Mouse (Mus musculus) stomach, embryonic 16.5 days (tissue): Measurements from ENCODE around the gene Itm2c. TPM values are rescaled to one million over a fixed set of nuclear protein-coding genes. Genes with fewer than 3 reads are reported as not detected.

Source experiments
- ATAC-seq: fragments of 200-750 bp; cut with Nextera tagmentation; 2 replicates; pipeline ENCODE4 v1.8.0; 2017; ENCODE audit warnings: moderate number of reproducible peaks, moderate TSS enrichment; ENCODE audit not compliant: insufficient read depth, low FRiP score
- H3K27ac ChIP-seq: fragments of 300-500 bp; sonication (generic); 2 replicates; pipeline ENCODE4 v1.5.1; 2014; ENCODE audit warnings: low read length
- H3K27me3 ChIP-seq: fragments of 300-500 bp; sonication (generic); 2 replicates; pipeline ENCODE4 v1.6.1; 2014; ENCODE audit warnings: low read length, control low read depth, mixed read lengths; ENCODE audit not compliant: control insufficient read depth, insufficient read depth
- H3K36me3 ChIP-seq: fragments of 300-500 bp; sonication (generic); 2 replicates; pipeline ENCODE4 v1.6.1; 2014; ENCODE audit warnings: low read length; ENCODE audit not compliant: control insufficient read depth, insufficient read depth
- H3K4me1 ChIP-seq: fragments of 300-500 bp; sonication (generic); 2 replicates; pipeline ENCODE4 v1.6.1; 2014; ENCODE audit warnings: low read length, control low read depth, mixed read lengths; ENCODE audit not compliant: control insufficient read depth, insufficient read depth
- H3K4me2 ChIP-seq: fragments of 300-500 bp; sonication (generic); 2 replicates; pipeline ENCODE4 v1.6.1; 2014; ENCODE audit warnings: low read depth, low read length, mixed read lengths
- H3K4me3 ChIP-seq: fragments of 300-500 bp; sonication (generic); replicated peaks from 2 replicates; pipeline ENCODE4 v1.5.1; 2014; ENCODE audit warnings: mild to moderate bottlenecking, low read length
- H3K9ac ChIP-seq: fragments of 300-500 bp; sonication (generic); 2 replicates; pipeline ENCODE4 v1.6.1; 2014; ENCODE audit warnings: low read length
- H3K9me3 ChIP-seq: fragments of 300-500 bp; sonication (generic); replicated peaks from 2 replicates; pipeline ENCODE4 v1.6.1; 2016; ENCODE audit warnings: low read length, control low read depth; ENCODE audit not compliant: control insufficient read depth
- WGBS: fragments of 180-500 bp; shearing (Covaris S2); extraction: QIAGEN DNeasy Blood & Tissue Kit; methylation state at CpG from one replicate; pipeline ENCODE4 v1.1.7; 2014; 5-methylcytosine and 5-hydroxymethylcytosine counted together
- polyA plus RNA-seq: library from polyadenylated mRNA; unstranded; fragments of >200 nt; fragmentation: Nextera tagmentation; extraction: Ambion mirVana; gene quantifications from 2 replicates; pipeline ENCODE4 v1.2.1, GENCODE M21; 2015

Itm2c gene
- polyA plus RNA-seq, 1 experiment from 2014 or later, result 175 TPM

GRCm38 (mm10) chr1:85906892-85907291, 12.8 kb downstream of the Itm2c start:
- H3K36me3 ChIP-seq, result peaks cover 19% of the 10 kb centered on the region
- no peak overlapping the region for H3K27ac ChIP-seq
- 84% methylated on average over 12 of the region's 12 CpGs for WGBS

GRCm38 (mm10) chr1:85908754-85909590, 14.9 kb downstream of the Itm2c start:
- peak overlapping the region; percentile 69; the same call in 1 of the 2 replicates for H3K27ac ChIP-seq
- peaks cover 18% of the 10 kb centered on the region for H3K4me1 ChIP-seq
- H3K4me2 ChIP-seq, result no peak overlapping the region
- H3K27me3 ChIP-seq, result no peaks in the 10 kb centered on the region
- peak; percentile 88 for ATAC-seq
- H3K4me3 ChIP-seq, result no peak overlapping the region
- WGBS, result 20% methylated on average over 13 of the region's 13 CpGs
- no peak overlapping the region for H3K9ac ChIP-seq
- H3K36me3 ChIP-seq, result peaks cover 14% of the 10 kb centered on the region
- H3K9me3 ChIP-seq, result no peaks in the 10 kb centered on the region

More at GRCm38 (mm10) chr1:85906892-85907291, 12.8 kb downstream of the Itm2c start:
- H3K4me2 ChIP-seq, result no peak overlapping the region
- no peaks in the 10 kb centered on the region for H3K27me3 ChIP-seq
- no peak for ATAC-seq
- no peak overlapping the region for H3K9ac ChIP-seq
- peaks cover 28% of the 10 kb centered on the region for H3K4me1 ChIP-seq
- no peaks in the 10 kb centered on the region for H3K9me3 ChIP-seq
- no peak overlapping the region for H3K4me3 ChIP-seq

GRCm38 (mm10) chr1:85913078-85913755, 19.1 kb downstream of the Itm2c start:
- H3K27me3 ChIP-seq, result no peaks in the 10 kb centered on the region
- WGBS, result 87% methylated on average over 7 of the region's 7 CpGs
- no peak overlapping the region for H3K4me2 ChIP-seq
- H3K4me3 ChIP-seq, result no peak overlapping the region
- H3K4me1 ChIP-seq, result peaks cover 12% of the 10 kb centered on the region
- no peak overlapping the region for H3K9ac ChIP-seq
- H3K27ac ChIP-seq, result no peak overlapping the region
- no peaks in the 10 kb centered on the region for H3K36me3 ChIP-seq
- no peaks in the 10 kb centered on the region for H3K9me3 ChIP-seq
- ATAC-seq, result no peak

- Histone ChIP-seq H3K9me3 (0 out of 2 replicates have a peak, but pooled peaks cover 5% of the 10 kb centered on the region), H3K27ac (no peak overlapping the region), H3K27me3 (no peaks in the 10 kb centered on the region), H3K4me3 (no peak overlapping the region), H3K4me2 (no peak overlapping the region), H3K4me1 (no peaks in the 10 kb centered on the region), H3K36me3 (no peaks in the 10 kb centered on the region), H3K9ac (no peak overlapping the region)
- no peak for ATAC-seq
Measured at GRCm38 (mm10) chr1:85915890-85916289, 21.8 kb downstream of the Itm2c start.

- ATAC-seq, result no peak
- 59% methylated on average over 4 of the region's 4 CpGs for WGBS
Measured at GRCm38 (mm10) chr1:85916830-85917450, 22.9 kb downstream of the Itm2c start.

GRCm38 (mm10) chr1:85919621-85920020, 25.5 kb downstream of the Itm2c start:
- Histone ChIP-seq H3K4me2 (no peak overlapping the region), H3K9me3 (0 out of 2 replicates have a peak, but pooled peaks cover 5% of the 10 kb centered on the region), H3K4me1 (no peaks in the 10 kb centered on the region), H3K27ac (no peak overlapping the region), H3K4me3 (no peak overlapping the region), H3K27me3 (no peaks in the 10 kb centered on the region), H3K9ac (no peak overlapping the region), H3K36me3 (no peaks in the 10 kb centered on the region)
- ATAC-seq, result no peak
- 78% methylated on average over 7 of the region's 7 CpGs for WGBS

More at GRCm38 (mm10) chr1:85916830-85917450, 22.9 kb downstream of the Itm2c start:
- Histone ChIP-seq H3K27me3 (no peaks in the 10 kb centered on the region), H3K36me3 (no peaks in the 10 kb centered on the region), H3K4me1 (no peaks in the 10 kb centered on the region), H3K9me3 (0 out of 2 replicates have a peak, but pooled peaks cover 5% of the 10 kb centered on the region), H3K4me2 (no peak overlapping the region), H3K4me3 (no peak overlapping the region), H3K27ac (no peak overlapping the region), H3K9ac (no peak overlapping the region)

- Histone ChIP-seq H3K4me3 (no peak overlapping the region), H3K4me2 (no peak overlapping the region), H3K36me3 (no peaks in the 10 kb centered on the region), H3K4me1 (no peaks in the 10 kb centered on the region), H3K27me3 (no peaks in the 10 kb centered on the region), H3K9ac (no peak overlapping the region), H3K9me3 (0 out of 2 replicates have a peak, but pooled peaks cover 5% of the 10 kb centered on the region), H3K27ac (no peak overlapping the region)
- ATAC-seq, result no peak
- 83% methylated on average over 7 of the region's 7 CpGs for WGBS
Measured at GRCm38 (mm10) chr1:85921725-85922124, 27.6 kb downstream of the Itm2c start.

- Histone ChIP-seq H3K27ac (no peak overlapping the region), H3K4me3 (no peak overlapping the region), H3K4me2 (no peak overlapping the region), H3K9ac (no peak overlapping the region), H3K36me3 (no peaks in the 10 kb centered on the region), H3K9me3 (0 out of 2 replicates have a peak, but pooled peaks cover 5% of the 10 kb centered on the region), H3K27me3 (no peaks in the 10 kb centered on the region), H3K4me1 (no peaks in the 10 kb centered on the region)
- no peak for ATAC-seq
- WGBS, result 70% methylated on average over 7 of the region's 7 CpGs
Measured at GRCm38 (mm10) chr1:85922127-85922864, 28.2 kb downstream of the Itm2c start.
